Mouse (Mus musculus) frontal cortex, postnatal 14 days (tissue): ENCODE measurements at regions not wholly inside any gene's neighbourhood (a gene's known extent, or its start where the extent isn't known, plus 50 kb on each side); places are given as distances from the start of the nearest gene placed in this dataset.
"Not testable (repeated sequence)": the region's sequence is repeated elsewhere in the genome, so short reads cannot be mapped to it uniquely, and the experiment has no call there.

ENCODE experiments used
- DNase-seq, 2 experiments: peaks; one replicate each; pipeline ENCODE4 v3.0.0; 2022; ENCODE audit warnings: low spot score in 2 of 2

GRCm38 (mm10) chr6:22506871-22507270, 150.8 kb upstream of the Fam3c start:
- DNase-seq, result peak in 1 of 2 experiments; percentile 6

- no peak for DNase-seq
Measured at GRCm38 (mm10) chr6:22497306-22497705, 141.3 kb upstream of the Fam3c start.

- DNase-seq, result no peak
Measured at GRCm38 (mm10) chr6:22496471-22496870, 140.4 kb upstream of the Fam3c start.

GRCm38 (mm10) chr6:22493632-22494260, 137.7 kb upstream of the Fam3c start:
- no peak for DNase-seq

GRCm38 (mm10) chr6:22492896-22493295, 136.9 kb upstream of the Fam3c start:
- no peak for DNase-seq

GRCm38 (mm10) chr6:22490762-22491161, 134.7 kb upstream of the Fam3c start:
- no peak for DNase-seq

- no peak for DNase-seq
Measured at GRCm38 (mm10) chr6:22487467-22487866, 131.4 kb upstream of the Fam3c start.

GRCm38 (mm10) chr6:22485828-22486518, 129.9 kb upstream of the Fam3c start:
- DNase-seq, result no peak

- DNase-seq, result not testable (repeated sequence)
Measured at GRCm38 (mm10) chr6:22482257-22482656, 126.2 kb upstream of the Fam3c start.

- no peak for DNase-seq
Measured at GRCm38 (mm10) chr6:22474604-22475003, 118.6 kb upstream of the Fam3c start.

- DNase-seq, result no peak
Measured at GRCm38 (mm10) chr6:22474011-22474410, 118.0 kb upstream of the Fam3c start.

GRCm38 (mm10) chr6:22472400-22472799, 116.4 kb upstream of the Fam3c start:
- DNase-seq, result not testable (repeated sequence)

- DNase-seq, result no peak
Measured at GRCm38 (mm10) chr6:22467334-22467993, 111.4 kb upstream of the Fam3c start.

- no peak for DNase-seq
Measured at GRCm38 (mm10) chr6:22465926-22466325, 109.9 kb upstream of the Fam3c start.

GRCm38 (mm10) chr6:22459440-22460016, 103.5 kb upstream of the Fam3c start:
- DNase-seq, result no peak

GRCm38 (mm10) chr6:22452203-22452602, 96.2 kb upstream of the Fam3c start:
- no peak for DNase-seq

- DNase-seq, result no peak
Measured at GRCm38 (mm10) chr6:22450501-22450900, 94.5 kb upstream of the Fam3c start.

- no peak for DNase-seq
Measured at GRCm38 (mm10) chr6:22448906-22449305, 92.9 kb upstream of the Fam3c start.

- no peak for DNase-seq
Measured at GRCm38 (mm10) chr6:22447636-22448035, 91.6 kb upstream of the Fam3c start.

- no peak for DNase-seq
Measured at GRCm38 (mm10) chr6:22446621-22447310, 90.7 kb upstream of the Fam3c start.

GRCm38 (mm10) chr6:22444856-22445255, 88.8 kb upstream of the Fam3c start:
- DNase-seq, result not testable (repeated sequence)

GRCm38 (mm10) chr6:22444220-22444619, 88.2 kb upstream of the Fam3c start:
- no peak for DNase-seq
